Mouse (Mus musculus): Measurements from ENCODE around the gene Epb41l1. TPM values are rescaled to one million over a fixed set of nuclear protein-coding genes. Genes with fewer than 3 reads are reported as not detected.

The Epb41l1 gene
- polyA plus RNA-seq, 1 experiment from 2014 or later, result 4.2 TPM

DNA sequence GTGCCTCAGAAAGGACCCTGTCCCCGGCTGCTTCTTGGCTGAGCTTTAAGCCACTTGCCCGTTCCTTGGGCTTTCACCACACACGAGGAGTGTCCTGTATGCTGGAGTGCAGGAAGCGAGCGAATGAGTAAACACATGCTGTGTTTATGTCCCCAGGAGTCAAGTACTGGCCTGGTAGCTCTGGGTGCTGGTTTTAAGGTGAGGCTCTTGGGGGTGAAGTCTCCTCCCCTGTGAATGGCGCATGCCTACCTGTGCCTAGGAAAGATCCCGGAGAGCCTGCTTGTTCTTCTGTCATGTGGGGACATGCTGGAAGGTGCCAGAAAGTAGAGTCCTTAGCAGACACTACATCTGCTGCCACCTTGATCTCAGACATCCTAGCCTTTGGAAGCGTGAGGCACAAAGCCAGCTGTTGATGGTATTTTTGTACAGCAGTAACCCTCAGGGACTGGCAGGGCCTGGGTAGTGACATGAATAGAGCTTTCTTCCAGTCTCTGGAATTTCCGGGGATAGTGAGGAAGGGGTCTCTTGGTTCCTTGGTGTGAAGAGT, 25.9 kb downstream of the Epb41l1 start:
- H3K36me3 ChIP-seq (ENCODE audit: control insufficient read depth, insufficient read depth, low read length), result no peaks in the 10 kb centered on the region; the same call in 1 of the 2 replicates
- ATAC-seq (replicated peaks; ENCODE audit: low FRiP score, low TSS enrichment, low read depth), result no peak
- no peaks in the 10 kb centered on the region for H3K9me3 ChIP-seq (ENCODE audit: control insufficient read depth, low read length)
- no peaks in the 10 kb centered on the region for H3K27me3 ChIP-seq (replicated peaks; ENCODE audit: control insufficient read depth, insufficient read depth, low read length)
- 0 out of 2 replicates have a peak, but pooled peaks cover 8% of the 10 kb centered on the region for H3K4me1 ChIP-seq (replicated peaks; ENCODE audit: control insufficient read depth, insufficient read depth, low read length)
- H3K27ac ChIP-seq (ENCODE audit: low read depth), result peak overlapping the region; percentile 57; the same call in 1 of the 2 replicates
- H3K9ac ChIP-seq (ENCODE audit: low read length), result no peak overlapping the region
- WGBS, result 58% methylated on average over 9 of the region's 9 CpGs
- no peak overlapping the region for H3K4me2 ChIP-seq (ENCODE audit: low read length)
- no peak overlapping the region for H3K4me3 ChIP-seq (ENCODE audit: low read depth, low read length)
- no peak for DNase-seq (ENCODE audit: low spot score)

DNA sequence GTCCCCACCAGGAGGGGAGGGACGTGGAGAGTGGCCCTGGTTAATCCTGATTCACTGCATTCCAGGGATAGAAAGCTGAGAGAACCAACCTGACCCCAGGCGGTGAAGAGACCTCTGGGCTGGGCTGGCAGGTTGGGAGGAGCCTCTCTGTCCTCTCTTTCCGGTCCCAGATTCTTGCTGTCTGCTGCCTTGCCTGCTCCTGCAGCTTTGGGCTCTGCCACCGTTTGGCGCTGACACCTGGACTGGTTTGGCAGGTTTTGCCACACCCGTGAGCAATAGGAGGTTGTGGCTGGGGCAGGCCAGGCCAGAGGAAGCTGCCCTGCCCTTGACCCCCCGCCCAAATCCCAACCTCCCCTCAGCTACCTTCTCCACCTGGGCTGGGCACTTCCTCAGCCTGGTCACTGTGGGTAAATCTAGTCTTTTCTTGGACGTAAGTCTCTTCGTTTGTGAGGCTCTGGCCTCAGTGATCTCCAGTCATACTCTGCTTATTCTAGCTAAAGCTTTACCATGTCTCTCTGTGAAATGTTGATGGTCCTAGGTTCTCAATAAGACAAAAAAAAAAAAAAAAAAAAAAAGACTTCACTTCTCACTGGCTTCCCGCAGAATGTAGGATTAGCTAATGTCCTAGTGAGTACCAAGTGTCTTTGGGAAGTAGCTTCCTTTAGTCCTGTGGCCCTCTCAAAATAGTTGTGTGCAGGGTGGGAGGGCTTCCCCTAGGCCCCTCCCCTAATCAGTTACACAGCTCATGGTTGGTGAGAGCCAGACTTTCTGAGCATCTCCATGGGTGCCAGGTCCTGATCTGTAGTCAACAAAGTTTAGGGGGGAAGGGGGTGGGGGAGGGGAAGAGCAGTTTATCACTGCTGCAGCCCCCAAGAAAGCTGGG, 26.9 kb downstream of the Epb41l1 start:
- H3K4me3 ChIP-seq (ENCODE audit: low read depth, low read length), result no peak overlapping the region
- ATAC-seq (replicated peaks; ENCODE audit: low FRiP score, low TSS enrichment, low read depth) (peak; percentile 86), DNase-seq (ENCODE audit: low spot score) (peak; percentile 72)
- H3K4me1 ChIP-seq (replicated peaks; ENCODE audit: control insufficient read depth, insufficient read depth, low read length), result 0 out of 2 replicates have a peak, but pooled peaks cover 6% of the 10 kb centered on the region
- no peaks in the 10 kb centered on the region; the same call in 1 of the 2 replicates for H3K36me3 ChIP-seq (ENCODE audit: control insufficient read depth, insufficient read depth, low read length)
- WGBS, result 21% methylated on average over 10 of the region's 10 CpGs
- H3K4me2 ChIP-seq (ENCODE audit: low read length), result no peak overlapping the region
- H3K9ac ChIP-seq (ENCODE audit: low read length), result no peak overlapping the region
- no peaks in the 10 kb centered on the region for H3K27me3 ChIP-seq (replicated peaks; ENCODE audit: control insufficient read depth, insufficient read depth, low read length)
- H3K27ac ChIP-seq (ENCODE audit: low read depth), result peak overlapping the region; percentile 57; the same call in 1 of the 2 replicates
- H3K9me3 ChIP-seq (ENCODE audit: control insufficient read depth, low read length), result no peaks in the 10 kb centered on the region

DNA sequence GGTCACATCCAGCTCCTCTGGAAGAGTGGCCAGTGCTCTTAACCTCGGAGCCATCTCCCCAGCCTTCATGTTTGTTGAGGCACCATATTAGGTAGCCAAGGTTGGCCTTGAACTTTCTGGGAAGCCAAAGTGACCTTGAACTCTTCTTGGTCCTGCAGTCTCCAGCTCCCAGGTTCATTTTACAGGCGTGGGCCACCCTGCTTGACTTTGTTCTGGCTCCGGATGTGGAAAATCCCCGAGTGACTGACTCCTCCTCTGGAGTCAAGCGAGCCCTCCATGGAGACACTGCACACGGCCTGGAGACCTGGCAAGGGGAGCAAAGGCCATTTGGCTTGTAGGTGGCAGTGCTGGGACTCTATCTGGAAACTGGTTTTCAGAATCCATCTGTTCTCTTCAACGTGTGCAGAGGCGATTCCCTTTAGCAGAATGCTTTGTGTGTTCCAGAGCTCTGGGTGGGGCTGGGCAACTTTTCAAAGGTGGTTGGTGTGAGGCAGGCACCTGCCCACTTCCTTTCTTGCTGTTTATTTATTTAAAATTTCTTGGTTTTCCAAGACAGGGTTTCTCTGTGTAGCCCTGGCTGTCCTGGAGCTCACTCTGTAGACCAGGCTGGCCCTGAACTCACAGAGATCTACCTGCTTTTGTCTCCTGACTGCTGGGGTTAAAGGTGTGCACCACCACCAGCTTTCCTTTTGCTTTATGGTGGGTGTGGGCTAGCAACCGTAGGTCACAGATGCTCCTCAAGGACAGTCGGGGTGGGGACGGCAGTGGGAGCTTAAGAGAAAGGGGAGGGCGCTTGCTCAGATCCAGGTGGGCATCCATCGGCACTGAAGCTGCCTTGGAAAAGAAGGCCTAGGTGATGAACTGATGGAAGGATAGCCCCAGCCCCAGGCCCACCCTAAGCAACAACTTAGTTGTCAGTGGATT, 30.8 kb downstream of the Epb41l1 start:
- Histone ChIP-seq H3K27ac (ENCODE audit: low read depth) (no peak overlapping the region), H3K4me3 (ENCODE audit: low read depth, low read length) (no peak overlapping the region), H3K9me3 (ENCODE audit: control insufficient read depth, low read length) (no peaks in the 10 kb centered on the region), H3K4me2 (ENCODE audit: low read length) (no peak overlapping the region), H3K4me1 (replicated peaks; ENCODE audit: control insufficient read depth, insufficient read depth, low read length) (0 out of 2 replicates have a peak, but pooled peaks cover under 1% of the 10 kb centered on the region), H3K9ac (ENCODE audit: low read length) (no peak overlapping the region), H3K27me3 (replicated peaks; ENCODE audit: control insufficient read depth, insufficient read depth, low read length) (no peaks in the 10 kb centered on the region), H3K36me3 (ENCODE audit: control insufficient read depth, insufficient read depth, low read length) (no peaks in the 10 kb centered on the region)
- ATAC-seq (replicated peaks; ENCODE audit: low FRiP score, low TSS enrichment, low read depth) (no peak), DNase-seq (ENCODE audit: low spot score) (no peak)
- WGBS, result 83% methylated on average over 13 of the region's 13 CpGs

DNA sequence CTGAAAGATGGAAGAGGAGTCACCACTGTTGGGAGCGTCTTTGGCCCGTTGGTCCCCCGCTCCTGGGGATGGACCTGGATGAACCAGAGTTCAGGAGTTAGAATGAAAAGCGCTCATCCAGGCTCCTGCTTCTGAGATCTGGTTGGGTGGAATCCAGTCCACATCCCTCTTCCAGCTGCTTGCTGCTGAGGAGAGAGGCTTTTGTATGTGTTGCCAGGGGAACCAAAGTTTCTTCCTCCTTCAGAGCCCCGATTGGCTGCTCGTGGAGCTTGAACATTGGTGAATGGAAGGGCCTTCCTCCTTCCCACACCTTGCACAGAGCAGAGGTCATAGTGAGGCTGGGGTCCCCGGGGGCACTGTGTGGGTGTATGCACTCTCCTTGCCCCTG, 31.4 kb downstream of the Epb41l1 start:
- H3K4me1 ChIP-seq (replicated peaks; ENCODE audit: control insufficient read depth, insufficient read depth, low read length), result no peaks in the 10 kb centered on the region
- H3K4me2 ChIP-seq (ENCODE audit: low read length), result no peak overlapping the region
- no peaks in the 10 kb centered on the region for H3K36me3 ChIP-seq (ENCODE audit: control insufficient read depth, insufficient read depth, low read length)
- H3K9me3 ChIP-seq (ENCODE audit: control insufficient read depth, low read length), result no peaks in the 10 kb centered on the region
- 79% methylated on average over 7 of the region's 7 CpGs for WGBS
- no peak overlapping the region for H3K9ac ChIP-seq (ENCODE audit: low read length)
- ATAC-seq (replicated peaks; ENCODE audit: low FRiP score, low TSS enrichment, low read depth) (no peak), DNase-seq (ENCODE audit: low spot score) (no peak)
- no peak overlapping the region for H3K4me3 ChIP-seq (ENCODE audit: low read depth, low read length)
- no peak overlapping the region for H3K27ac ChIP-seq (ENCODE audit: low read depth)
- H3K27me3 ChIP-seq (replicated peaks; ENCODE audit: control insufficient read depth, insufficient read depth, low read length), result no peaks in the 10 kb centered on the region

DNA sequence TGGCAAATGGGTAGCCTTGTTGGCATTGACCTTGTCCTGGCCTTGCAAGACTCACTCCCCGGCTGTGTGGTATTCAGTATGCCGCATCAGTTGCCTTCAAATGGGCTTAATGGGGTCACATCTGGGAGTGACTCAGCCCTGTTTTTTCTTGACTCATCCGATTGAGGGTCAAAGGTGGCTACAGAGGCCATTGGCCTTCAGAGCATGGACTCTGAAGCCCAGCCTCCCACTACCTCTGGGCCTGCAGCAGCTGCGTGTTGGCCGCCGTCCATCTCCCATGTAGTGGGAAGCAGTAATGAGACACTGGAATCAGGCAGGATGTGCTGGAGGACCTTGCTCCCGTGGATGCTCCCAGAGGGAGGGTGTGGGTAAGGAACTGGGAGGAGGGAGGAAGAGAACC, 33.1 kb downstream of the Epb41l1 start:
- Histone ChIP-seq H3K4me2 (ENCODE audit: low read length) (no peak overlapping the region), H3K9ac (ENCODE audit: low read length) (no peak overlapping the region), H3K4me3 (ENCODE audit: low read depth, low read length) (no peak overlapping the region), H3K9me3 (ENCODE audit: control insufficient read depth, low read length) (no peaks in the 10 kb centered on the region), H3K36me3 (ENCODE audit: control insufficient read depth, insufficient read depth, low read length) (no peaks in the 10 kb centered on the region), H3K27me3 (replicated peaks; ENCODE audit: control insufficient read depth, insufficient read depth, low read length) (no peaks in the 10 kb centered on the region), H3K4me1 (replicated peaks; ENCODE audit: control insufficient read depth, insufficient read depth, low read length) (no peaks in the 10 kb centered on the region), H3K27ac (ENCODE audit: low read depth) (no peak overlapping the region)
- DNase-seq (ENCODE audit: low spot score) (no peak), ATAC-seq (replicated peaks; ENCODE audit: low FRiP score, low TSS enrichment, low read depth) (no peak)
- 64% methylated on average over 7 of the region's 7 CpGs for WGBS

DNA sequence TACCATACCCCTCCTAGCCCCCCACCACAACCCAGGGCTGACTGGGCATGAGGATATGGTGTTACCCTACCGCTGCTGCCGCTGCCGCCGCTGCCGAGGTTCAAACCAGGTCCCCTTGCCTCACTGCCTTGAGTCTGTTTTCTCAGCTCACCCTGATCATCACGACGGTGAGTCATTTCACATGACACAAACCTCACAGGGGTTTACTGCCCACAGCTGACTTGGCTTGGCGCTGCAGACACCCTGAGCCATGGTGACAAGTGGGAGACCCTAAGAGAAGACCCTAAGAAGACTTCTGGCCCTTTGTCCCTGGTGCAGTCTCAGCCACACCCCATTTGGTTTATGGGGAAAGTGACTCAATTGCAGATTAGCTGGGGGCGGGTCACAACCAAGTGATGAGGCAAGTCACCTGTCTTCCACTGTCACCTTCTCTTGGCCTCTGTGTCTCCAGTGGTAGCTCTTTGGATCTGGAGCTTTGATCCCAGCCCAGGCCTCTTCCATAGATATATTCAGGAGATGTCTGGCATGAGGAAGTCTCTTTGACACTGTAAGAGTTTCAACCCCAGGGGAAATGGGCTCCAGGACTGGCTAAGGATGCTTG, 34.9 kb downstream of the Epb41l1 start:
- Histone ChIP-seq H3K4me3 (ENCODE audit: low read depth, low read length) (no peak overlapping the region), H3K27ac (ENCODE audit: low read depth) (no peak overlapping the region), H3K9me3 (ENCODE audit: control insufficient read depth, low read length) (no peaks in the 10 kb centered on the region), H3K4me2 (ENCODE audit: low read length) (no peak overlapping the region), H3K27me3 (replicated peaks; ENCODE audit: control insufficient read depth, insufficient read depth, low read length) (no peaks in the 10 kb centered on the region), H3K9ac (ENCODE audit: low read length) (no peak overlapping the region), H3K36me3 (ENCODE audit: control insufficient read depth, insufficient read depth, low read length) (no peaks in the 10 kb centered on the region), H3K4me1 (replicated peaks; ENCODE audit: control insufficient read depth, insufficient read depth, low read length) (no peaks in the 10 kb centered on the region)
- no peak for ATAC-seq (replicated peaks; ENCODE audit: low FRiP score, low TSS enrichment, low read depth)
- WGBS, result 74% methylated on average over 9 of the region's 9 CpGs
- no peak for DNase-seq (ENCODE audit: low spot score)

DNA sequence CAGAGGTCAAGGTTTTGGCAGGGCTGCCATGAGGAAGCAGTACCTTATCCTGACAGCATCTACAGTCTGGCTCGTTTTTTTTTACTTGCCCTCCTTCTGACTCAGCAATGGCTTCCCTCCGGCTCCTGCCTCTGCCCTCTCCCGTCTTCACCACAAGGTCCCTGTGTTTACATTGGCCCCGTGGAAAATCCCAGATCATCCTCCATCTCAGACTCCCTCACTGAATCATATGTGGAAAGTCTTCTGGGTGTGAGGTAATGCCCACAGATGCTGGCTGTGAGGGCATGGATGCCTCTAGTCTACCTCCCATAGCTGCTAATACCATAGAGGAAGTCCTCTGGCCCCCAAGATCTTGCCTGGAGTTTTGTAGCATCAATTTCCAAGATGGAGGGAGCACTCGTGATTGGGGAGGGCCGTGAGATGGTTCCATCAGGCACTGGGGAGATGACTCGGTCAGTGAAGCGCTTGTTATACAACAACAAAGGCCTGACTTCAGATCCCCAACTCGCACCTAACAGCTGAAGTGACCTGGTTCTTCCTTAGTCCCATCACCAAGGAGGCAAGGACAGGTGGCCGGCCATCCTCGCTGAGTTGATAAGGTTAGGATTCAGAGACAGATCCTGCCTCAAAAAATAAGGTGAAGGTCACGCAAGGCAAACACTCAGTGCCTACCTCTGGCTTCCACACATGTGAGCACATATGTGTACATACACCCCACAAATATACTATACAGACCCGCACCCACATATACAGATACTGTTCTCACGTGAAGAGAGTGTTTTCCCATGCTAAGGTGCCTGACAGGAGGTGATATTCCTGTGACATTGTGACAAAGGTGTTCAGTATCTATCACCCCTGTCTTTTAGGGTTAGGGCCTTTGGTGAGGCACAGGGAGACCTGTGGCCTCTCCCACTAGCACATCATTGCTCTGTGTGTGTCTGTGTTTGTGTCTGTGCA, 36.0 kb downstream of the Epb41l1 start:
- WGBS, result 67% methylated on average over 14 of the region's 14 CpGs
- H3K9me3 ChIP-seq (ENCODE audit: control insufficient read depth, low read length), result no peaks in the 10 kb centered on the region
- H3K4me1 ChIP-seq (replicated peaks; ENCODE audit: control insufficient read depth, insufficient read depth, low read length), result no peaks in the 10 kb centered on the region
- H3K4me3 ChIP-seq (ENCODE audit: low read depth, low read length), result no peak overlapping the region
- no peaks in the 10 kb centered on the region for H3K36me3 ChIP-seq (ENCODE audit: control insufficient read depth, insufficient read depth, low read length)
- no peak overlapping the region for H3K4me2 ChIP-seq (ENCODE audit: low read length)
- H3K27ac ChIP-seq (ENCODE audit: low read depth), result no peak overlapping the region
- no peak for ATAC-seq (replicated peaks; ENCODE audit: low FRiP score, low TSS enrichment, low read depth)
- no peaks in the 10 kb centered on the region for H3K27me3 ChIP-seq (replicated peaks; ENCODE audit: control insufficient read depth, insufficient read depth, low read length)
- DNase-seq (ENCODE audit: low spot score), result no peak
- no peak overlapping the region for H3K9ac ChIP-seq (ENCODE audit: low read length)

Measured in intestine, embryonic 14.5 days (tissue).